Mouse (Mus musculus): ENCODE results near the gene Prss41. TPM values are rescaled to one million over a fixed set of nuclear protein-coding genes. Genes with fewer than 3 reads are reported as not detected.

Prss41 gene
- polyA plus RNA-seq, 1 experiment = 0.05 TPM

- peaks cover 79% of the 10 kb centered on the region for H3K36me3 ChIP-seq (ENCODE audit: control insufficient read depth, insufficient read depth)
- no peak overlapping the region for H3ac ChIP-seq (ENCODE audit: control insufficient read depth, insufficient read length)
- no peak overlapping the region for H3K4me3 ChIP-seq
- peaks cover 35% of the 10 kb centered on the region for H3K79me2 ChIP-seq (ENCODE audit: control insufficient read depth, insufficient read depth)
- H3K4me2 ChIP-seq (ENCODE audit: low read depth) = no peak overlapping the region
- no peaks in the 10 kb centered on the region for H3K27me3 ChIP-seq (ENCODE audit: control insufficient read depth, insufficient read depth, insufficient read length)
- no peak for TF ChIP-seq POLR2A (IDR thresholded peaks at IDR 0.05; ENCODE audit: insufficient read length, low read depth)
- no peak for TF ChIP-seq CEBPB (IDR thresholded peaks at IDR 0.05; ENCODE audit: insufficient read depth, poor library complexity, severe bottlenecking)
- TF ChIP-seq USF1 (IDR thresholded peaks at IDR 0.05; ENCODE audit: low read depth) = no peak
- TF ChIP-seq POLR2AphosphoS2 (IDR thresholded peaks at IDR 0.05; ENCODE audit: insufficient read length, low read depth) = no peak
- TF ChIP-seq MYOG (IDR thresholded peaks at IDR 0.05; ENCODE audit: control insufficient read depth in 1 of 3, insufficient read depth in 1 of 3, insufficient read length in 2 of 3, low read depth in 2 of 3) = no peak
- TF ChIP-seq SRF (IDR thresholded peaks at IDR 0.05; ENCODE audit: control insufficient read depth, insufficient read length, low read depth) = no peak
- no peak for TF ChIP-seq MAX (IDR thresholded peaks at IDR 0.05; ENCODE audit: low read depth)
- TF ChIP-seq TCF12 (IDR thresholded peaks at IDR 0.05; ENCODE audit: insufficient read depth, poor library complexity, severe bottlenecking) = no peak
- no peak for TF ChIP-seq TCF3 (IDR thresholded peaks at IDR 0.05; ENCODE audit: insufficient read length, low read depth)
- no peak for TF ChIP-seq MYOD1 (IDR thresholded peaks at IDR 0.05; ENCODE audit: control insufficient read depth in 1 of 3, insufficient read length in 2 of 3, low read depth in 2 of 3)
- TF ChIP-seq E2F4 (IDR thresholded peaks at IDR 0.05; ENCODE audit: insufficient read depth) = no peak
- no peak for TF ChIP-seq REST (IDR thresholded peaks at IDR 0.05; ENCODE audit: insufficient read depth, insufficient read length)
Observed at GRCm38 (mm10) chr17:23820731-23821130, 23.2 kb downstream of the Prss41 start.

- Histone ChIP-seq H3K79me2 (ENCODE audit: control insufficient read depth, insufficient read depth) (peaks cover 46% of the 10 kb centered on the region), H3ac (ENCODE audit: control insufficient read depth, insufficient read length) (no peak overlapping the region), H3K4me2 (ENCODE audit: low read depth) (no peak overlapping the region), H3K27me3 (ENCODE audit: control insufficient read depth, insufficient read depth, insufficient read length) (no peaks in the 10 kb centered on the region), H3K4me3 (no peak overlapping the region), H3K36me3 (ENCODE audit: control insufficient read depth, insufficient read depth) (peaks cover 85% of the 10 kb centered on the region)
- no peak for TF ChIP-seq MAX (IDR thresholded peaks at IDR 0.05; ENCODE audit: low read depth)
- TF ChIP-seq SRF (IDR thresholded peaks at IDR 0.05; ENCODE audit: control insufficient read depth, insufficient read length, low read depth) = no peak
- TF ChIP-seq MYOG (IDR thresholded peaks at IDR 0.05; ENCODE audit: control insufficient read depth in 1 of 3, insufficient read depth in 1 of 3, insufficient read length in 2 of 3, low read depth in 2 of 3) = no peak
- TF ChIP-seq E2F4 (IDR thresholded peaks at IDR 0.05; ENCODE audit: insufficient read depth) = no peak
- no peak for TF ChIP-seq POLR2A (IDR thresholded peaks at IDR 0.05; ENCODE audit: insufficient read length, low read depth)
- TF ChIP-seq REST (IDR thresholded peaks at IDR 0.05; ENCODE audit: insufficient read depth, insufficient read length) = no peak
- TF ChIP-seq TCF12 (IDR thresholded peaks at IDR 0.05; ENCODE audit: insufficient read depth, poor library complexity, severe bottlenecking) = no peak
- no peak for TF ChIP-seq USF1 (IDR thresholded peaks at IDR 0.05; ENCODE audit: low read depth)
- TF ChIP-seq POLR2AphosphoS2 (IDR thresholded peaks at IDR 0.05; ENCODE audit: insufficient read length, low read depth) = no peak
- no peak for TF ChIP-seq MYOD1 (IDR thresholded peaks at IDR 0.05; ENCODE audit: control insufficient read depth in 1 of 3, insufficient read length in 2 of 3, low read depth in 2 of 3)
Observed at GRCm38 (mm10) chr17:23819235-23819634, 24.7 kb downstream of the Prss41 start.

DNA sequence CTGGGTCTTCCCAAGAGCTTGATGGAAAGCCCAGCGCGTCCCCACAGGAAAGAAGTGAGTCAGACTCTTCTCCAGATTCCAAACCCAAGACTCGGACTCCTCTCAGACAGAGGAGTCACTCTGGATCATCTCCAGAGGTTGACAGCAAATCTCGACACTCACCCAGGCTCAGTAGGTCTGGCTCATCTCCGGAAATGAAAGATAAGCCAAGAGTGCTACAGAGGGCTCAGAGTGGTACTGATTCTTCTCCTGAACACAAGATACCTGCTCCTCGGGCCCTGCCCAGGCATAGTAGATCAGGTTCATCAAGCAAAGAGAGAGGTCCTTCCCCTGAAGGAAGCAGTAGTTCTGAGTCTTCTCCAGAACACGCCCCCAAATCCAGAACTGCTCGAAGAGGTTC is 25.4 kb downstream of the Prss41 start:
- no peak overlapping the region for H3K4me2 ChIP-seq (ENCODE audit: low read depth)
- no peaks in the 10 kb centered on the region for H3K27me3 ChIP-seq (ENCODE audit: control insufficient read depth, insufficient read depth, insufficient read length)
- peaks cover 85% of the 10 kb centered on the region for H3K36me3 ChIP-seq (ENCODE audit: control insufficient read depth, insufficient read depth)
- peaks cover 53% of the 10 kb centered on the region for H3K79me2 ChIP-seq (ENCODE audit: control insufficient read depth, insufficient read depth)
- no peak overlapping the region for H3K4me3 ChIP-seq
- no peak for TF ChIP-seq MYOD1 (IDR thresholded peaks at IDR 0.05; ENCODE audit: control insufficient read depth in 1 of 3, insufficient read length in 2 of 3, low read depth in 2 of 3)
- no peak for TF ChIP-seq CEBPB (IDR thresholded peaks at IDR 0.05; ENCODE audit: insufficient read depth, poor library complexity, severe bottlenecking)
- TF ChIP-seq E2F4 (IDR thresholded peaks at IDR 0.05; ENCODE audit: insufficient read depth) = no peak
- TF ChIP-seq TCF12 (IDR thresholded peaks at IDR 0.05; ENCODE audit: insufficient read depth, poor library complexity, severe bottlenecking) = no peak
- TF ChIP-seq USF1 (IDR thresholded peaks at IDR 0.05; ENCODE audit: low read depth) = no peak
- TF ChIP-seq TCF3 (IDR thresholded peaks at IDR 0.05; ENCODE audit: insufficient read length, low read depth) = no peak
- TF ChIP-seq MAX (IDR thresholded peaks at IDR 0.05; ENCODE audit: low read depth) = no peak
- TF ChIP-seq REST (IDR thresholded peaks at IDR 0.05; ENCODE audit: insufficient read depth, insufficient read length) = no peak
- TF ChIP-seq POLR2A (IDR thresholded peaks at IDR 0.05; ENCODE audit: insufficient read length, low read depth) = no peak
- no peak overlapping the region for H3ac ChIP-seq (ENCODE audit: control insufficient read depth, insufficient read length)

- Histone ChIP-seq H3K36me3 (ENCODE audit: control insufficient read depth, insufficient read depth) (peaks cover 94% of the 10 kb centered on the region), H3K27me3 (ENCODE audit: control insufficient read depth, insufficient read depth, insufficient read length) (no peaks in the 10 kb centered on the region), H3K4me3 (no peak overlapping the region), H3K4me2 (ENCODE audit: low read depth) (no peak overlapping the region), H3K79me2 (ENCODE audit: control insufficient read depth, insufficient read depth) (peaks cover 64% of the 10 kb centered on the region), H3ac (ENCODE audit: control insufficient read depth, insufficient read length) (no peak overlapping the region)
- TF ChIP-seq E2F4 (IDR thresholded peaks at IDR 0.05; ENCODE audit: insufficient read depth) (no peak), TCF12 (IDR thresholded peaks at IDR 0.05; ENCODE audit: insufficient read depth, poor library complexity, severe bottlenecking) (no peak), MAX (IDR thresholded peaks at IDR 0.05; ENCODE audit: low read depth) (no peak), REST (IDR thresholded peaks at IDR 0.05; ENCODE audit: insufficient read depth, insufficient read length) (no peak)
Observed at GRCm38 (mm10) chr17:23815641-23816040, 28.3 kb downstream of the Prss41 start.

- no peaks in the 10 kb centered on the region for H3K27me3 ChIP-seq (ENCODE audit: control insufficient read depth, insufficient read depth, insufficient read length)
- peaks cover 52% of the 10 kb centered on the region for H3K36me3 ChIP-seq (ENCODE audit: control insufficient read depth, insufficient read depth)
- H3K79me2 ChIP-seq (ENCODE audit: control insufficient read depth, insufficient read depth) = peaks cover 82% of the 10 kb centered on the region
- no peak for TF ChIP-seq TCF3 (IDR thresholded peaks at IDR 0.05; ENCODE audit: insufficient read length, low read depth)
- no peak for TF ChIP-seq SRF (IDR thresholded peaks at IDR 0.05; ENCODE audit: control insufficient read depth, insufficient read length, low read depth)
- TF ChIP-seq USF1 (IDR thresholded peaks at IDR 0.05; ENCODE audit: low read depth) = no peak
- no peak for TF ChIP-seq MAX (IDR thresholded peaks at IDR 0.05; ENCODE audit: low read depth)
- TF ChIP-seq REST (IDR thresholded peaks at IDR 0.05; ENCODE audit: insufficient read depth, insufficient read length) = no peak
- TF ChIP-seq TCF12 (IDR thresholded peaks at IDR 0.05; ENCODE audit: insufficient read depth, poor library complexity, severe bottlenecking) = no peak
- H3K4me3 ChIP-seq = no peak overlapping the region
- no peak overlapping the region for H3K4me2 ChIP-seq (ENCODE audit: low read depth)
- no peak overlapping the region for H3ac ChIP-seq (ENCODE audit: control insufficient read depth, insufficient read length)
Observed at GRCm38 (mm10) chr17:23807918-23808317, 36.1 kb downstream of the Prss41 start.

All from myocyte (in vitro differentiated cells).